Mouse (Mus musculus): ENCODE data around the gene Zbtb20. TPM values are rescaled to one million over a fixed set of nuclear protein-coding genes. Genes with fewer than 3 reads are reported as not detected.

The Zbtb20 gene
- total and polyA plus RNA-seq, 2 experiments from 2014 or later, result 25.2 to 38.0 TPM

DNA sequence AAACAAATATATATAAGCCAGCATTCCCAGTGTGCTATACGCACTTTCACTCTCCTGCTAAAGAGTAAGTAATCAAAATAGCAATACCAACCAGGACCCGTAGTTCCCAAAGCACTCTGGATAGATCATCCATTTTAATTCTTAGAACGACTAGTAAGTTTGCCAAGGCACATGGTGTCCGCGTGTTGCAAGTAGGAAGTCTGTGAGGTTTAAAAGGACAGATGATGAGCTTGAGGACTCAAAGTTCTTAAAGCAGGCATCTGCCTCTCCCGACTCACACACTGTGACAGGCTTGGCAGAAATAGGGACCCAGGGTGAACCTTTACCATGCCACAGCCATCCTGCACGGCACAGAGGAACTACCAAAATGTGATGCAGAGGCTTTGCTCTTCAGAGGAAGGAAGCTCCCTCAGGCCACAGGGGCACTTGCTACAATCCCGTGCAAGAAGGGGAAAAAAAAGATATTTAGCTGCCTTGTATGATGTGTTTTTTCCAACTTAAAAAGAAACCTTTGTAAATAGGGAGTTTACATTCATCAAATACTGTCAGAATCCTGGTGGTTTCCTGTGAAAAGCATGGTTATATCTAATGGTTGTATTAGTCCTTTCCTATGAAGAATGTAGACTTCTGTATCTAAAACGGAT lies 619.6 kb downstream of the Zbtb20 start:
- Histone ChIP-seq H3K4me1 (ENCODE audit: insufficient read depth, low read length) (no peaks in the 10 kb centered on the region), H3K9ac (replicated peaks; ENCODE audit: low read length, poor library complexity, severe bottlenecking) (no peak overlapping the region), H3K9me3 (ENCODE audit: low read length) (no peaks in the 10 kb centered on the region), H3K27ac (ENCODE audit: low read depth, low read length) (no peak overlapping the region), H3K36me3 (ENCODE audit: insufficient read depth, low read length) (no peaks in the 10 kb centered on the region), H3K4me3 (ENCODE audit: low read depth, low read length) (no peak overlapping the region), H3K4me2 (ENCODE audit: low read depth, low read length, poor library complexity, severe bottlenecking) (no peak overlapping the region), H3K27me3 (ENCODE audit: insufficient read depth, low read length) (no peaks in the 10 kb centered on the region)
- TF ChIP-seq CTCF (IDR thresholded peaks at IDR 0.05), result no peak
- ATAC-seq (ENCODE audit: low FRiP score) (no peak), DNase-seq (ENCODE audit: low spot score) (no peak)
- 83% methylated on average over 9 of the region's 9 CpGs for WGBS

DNA sequence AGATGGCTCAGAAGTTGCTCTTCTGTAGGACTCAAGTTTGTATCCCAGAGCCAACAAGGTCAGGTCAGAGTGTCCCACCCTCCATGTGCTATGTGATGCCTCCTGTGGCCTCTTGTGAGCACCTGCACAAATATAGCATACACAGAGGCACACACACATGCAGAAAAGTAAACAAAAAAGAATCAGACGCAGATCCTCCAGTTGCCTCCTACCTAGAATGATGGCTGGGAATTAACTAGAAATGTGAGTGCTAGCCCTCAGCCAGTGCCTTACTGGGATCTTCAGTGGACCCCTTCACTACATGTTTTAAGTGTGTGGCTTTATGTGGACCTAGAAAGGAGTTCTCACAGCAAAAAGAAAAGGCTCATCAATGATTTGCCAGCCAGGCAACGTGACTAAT lies 621.4 kb downstream of the Zbtb20 start:
- Histone ChIP-seq H3K4me1 (ENCODE audit: insufficient read depth, low read length) (no peaks in the 10 kb centered on the region), H3K27ac (ENCODE audit: low read depth, low read length) (no peak overlapping the region), H3K36me3 (ENCODE audit: insufficient read depth, low read length) (no peaks in the 10 kb centered on the region), H3K4me2 (ENCODE audit: low read depth, low read length, poor library complexity, severe bottlenecking) (no peak overlapping the region), H3K9ac (replicated peaks; ENCODE audit: low read length, poor library complexity, severe bottlenecking) (no peak overlapping the region), H3K4me3 (ENCODE audit: low read depth, low read length) (no peak overlapping the region), H3K9me3 (ENCODE audit: low read length) (no peaks in the 10 kb centered on the region), H3K27me3 (ENCODE audit: insufficient read depth, low read length) (no peaks in the 10 kb centered on the region)
- ATAC-seq (ENCODE audit: low FRiP score) (no peak), DNase-seq (ENCODE audit: low spot score) (no peak)
- no peak for TF ChIP-seq CTCF (IDR thresholded peaks at IDR 0.05)
- 82% methylated on average over 2 of the region's 2 CpGs for WGBS

DNA sequence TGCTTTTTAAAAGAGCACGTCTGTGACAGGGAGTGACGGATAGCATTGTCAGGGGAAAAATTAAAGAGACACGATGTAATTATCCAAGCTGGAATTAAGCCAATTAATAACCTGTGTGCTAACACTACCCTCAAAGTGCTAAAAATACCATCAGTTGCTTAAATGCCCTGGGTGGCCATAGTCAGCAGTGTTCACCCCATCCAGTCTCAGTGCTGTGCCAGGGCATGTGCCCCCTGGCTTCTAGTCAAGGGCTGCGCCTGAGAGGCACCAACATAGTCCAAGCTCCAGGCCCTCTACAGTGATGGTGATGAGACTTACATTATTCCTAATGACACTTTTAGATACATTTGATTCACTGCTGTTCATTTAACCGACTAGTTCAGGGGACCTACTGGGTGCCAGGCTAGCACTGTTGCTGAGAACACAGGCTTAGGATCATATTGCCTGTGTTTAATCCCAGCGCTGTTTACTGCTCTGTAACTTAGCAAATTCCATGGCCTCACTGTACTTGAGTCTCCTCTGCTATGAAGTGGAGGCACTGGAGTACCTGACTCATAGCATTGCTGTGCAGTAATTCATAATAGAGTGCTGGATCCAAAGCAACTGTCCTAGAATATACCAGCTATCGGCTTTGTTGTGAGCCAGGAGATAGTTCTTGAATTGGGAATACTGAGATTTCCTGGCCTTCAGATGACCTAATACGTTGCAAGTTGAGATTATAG lies 624.6 kb downstream of the Zbtb20 start:
- Histone ChIP-seq H3K27me3 (ENCODE audit: insufficient read depth, low read length) (no peaks in the 10 kb centered on the region), H3K4me2 (ENCODE audit: low read depth, low read length, poor library complexity, severe bottlenecking) (no peak overlapping the region), H3K9ac (replicated peaks; ENCODE audit: low read length, poor library complexity, severe bottlenecking) (no peak overlapping the region), H3K36me3 (ENCODE audit: insufficient read depth, low read length) (no peaks in the 10 kb centered on the region), H3K4me1 (ENCODE audit: insufficient read depth, low read length) (no peaks in the 10 kb centered on the region), H3K9me3 (ENCODE audit: low read length) (no peaks in the 10 kb centered on the region), H3K27ac (ENCODE audit: low read depth, low read length) (no peak overlapping the region), H3K4me3 (ENCODE audit: low read depth, low read length) (no peak overlapping the region)
- TF ChIP-seq CTCF (IDR thresholded peaks at IDR 0.05), result peak; percentile 28; the same call in 1 of the 2 replicates
- DNase-seq (ENCODE audit: low spot score) (no peak), ATAC-seq (ENCODE audit: low FRiP score) (no peak)
- 78% methylated on average over 8 of the region's 8 CpGs for WGBS

DNA sequence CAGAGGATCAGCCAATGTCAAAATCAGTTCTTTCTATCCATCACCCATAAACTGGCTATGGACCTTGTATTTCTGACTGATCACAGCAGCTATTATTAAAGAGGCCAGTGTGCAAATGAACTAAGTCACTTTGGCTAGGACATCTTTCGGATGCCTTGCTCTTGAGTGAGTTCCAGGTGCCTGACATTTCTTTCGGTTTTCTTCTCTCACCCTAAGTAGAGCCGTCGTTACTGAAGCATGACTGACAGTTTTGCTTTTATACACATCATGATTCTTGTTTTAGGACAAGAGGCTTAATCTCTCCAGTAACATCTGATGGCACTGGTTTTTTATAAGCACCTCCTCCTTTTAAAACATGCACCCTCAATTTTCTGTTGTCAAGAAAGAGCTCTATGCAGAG lies 625.6 kb downstream of the Zbtb20 start:
- Histone ChIP-seq H3K9ac (replicated peaks; ENCODE audit: low read length, poor library complexity, severe bottlenecking) (no peak overlapping the region), H3K27ac (ENCODE audit: low read depth, low read length) (no peak overlapping the region), H3K4me3 (ENCODE audit: low read depth, low read length) (no peak overlapping the region), H3K4me1 (ENCODE audit: insufficient read depth, low read length) (no peaks in the 10 kb centered on the region), H3K36me3 (ENCODE audit: insufficient read depth, low read length) (no peaks in the 10 kb centered on the region), H3K9me3 (ENCODE audit: low read length) (no peaks in the 10 kb centered on the region), H3K4me2 (ENCODE audit: low read depth, low read length, poor library complexity, severe bottlenecking) (no peak overlapping the region), H3K27me3 (ENCODE audit: insufficient read depth, low read length) (no peaks in the 10 kb centered on the region)
- ATAC-seq (ENCODE audit: low FRiP score) (no peak), DNase-seq (ENCODE audit: low spot score) (no peak)
- no peak for TF ChIP-seq CTCF (IDR thresholded peaks at IDR 0.05)
- WGBS, result 44% methylated on average over 4 of the region's 4 CpGs

DNA sequence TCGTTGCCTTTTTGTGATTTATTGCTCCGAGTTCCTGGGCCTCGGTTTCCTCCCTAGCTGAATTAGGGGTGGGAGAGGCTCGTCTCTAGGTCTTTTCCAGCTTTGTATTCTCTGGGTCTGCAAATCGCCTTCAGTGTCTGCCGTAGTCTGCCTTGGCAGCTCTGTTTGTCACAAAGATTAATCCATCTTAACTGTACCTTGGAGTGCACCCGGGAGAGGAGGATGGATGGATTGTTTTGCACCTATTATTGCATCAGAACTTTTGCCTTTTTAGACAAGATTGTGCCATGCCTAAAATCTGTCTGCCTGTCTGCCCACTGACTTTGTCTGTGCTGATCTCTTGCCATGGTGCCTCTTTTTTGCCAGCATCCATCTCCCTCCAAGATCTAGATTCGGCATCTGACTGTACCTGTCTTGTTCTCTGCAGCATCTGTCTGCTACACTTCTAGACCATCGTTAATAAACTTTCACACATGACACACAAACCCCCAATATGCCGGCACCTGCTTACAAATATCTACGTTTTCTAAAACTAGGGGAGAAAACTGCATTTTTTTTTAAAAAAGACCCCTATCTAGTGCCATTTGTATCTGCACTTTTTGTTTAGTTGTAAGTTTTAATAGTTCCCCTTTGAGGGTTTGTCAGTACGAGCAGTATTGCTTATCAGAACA lies 626.8 kb downstream of the Zbtb20 start:
- no peaks in the 10 kb centered on the region for H3K36me3 ChIP-seq (ENCODE audit: insufficient read depth, low read length)
- TF ChIP-seq CTCF (IDR thresholded peaks at IDR 0.05), result no peak

More for the DNA sequence above, 626.8 kb downstream of the Zbtb20 start:
- no peak for ATAC-seq (ENCODE audit: low FRiP score)
- no peaks in the 10 kb centered on the region for H3K4me1 ChIP-seq (ENCODE audit: insufficient read depth, low read length)
- H3K4me3 ChIP-seq (ENCODE audit: low read depth, low read length), result peak overlapping the region; percentile 55
- H3K27me3 ChIP-seq (ENCODE audit: insufficient read depth, low read length), result no peaks in the 10 kb centered on the region
- H3K9ac ChIP-seq (replicated peaks; ENCODE audit: low read length, poor library complexity, severe bottlenecking), result peak overlapping the region; percentile 82
- peak overlapping the region; percentile 52 for H3K4me2 ChIP-seq (ENCODE audit: low read depth, low read length, poor library complexity, severe bottlenecking)
- WGBS, result 19% methylated on average over 12 of the region's 12 CpGs
- H3K9me3 ChIP-seq (ENCODE audit: low read length), result no peaks in the 10 kb centered on the region
- no peak for DNase-seq (ENCODE audit: low spot score)
- peak overlapping the region; percentile 83 for H3K27ac ChIP-seq (ENCODE audit: low read depth, low read length)
